Mouse (Mus musculus) limb, embryonic 15.5 days (tissue): ENCODE data around the gene Trpv2. TPM values are rescaled to one million over a fixed set of nuclear protein-coding genes. Genes with fewer than 3 reads are reported as not detected.

ENCODE experiments used
- ATAC-seq: fragments of 200-750 bp; cut with Nextera tagmentation; 2 replicates; pipeline ENCODE4 v1.8.0; 2017; ENCODE audit warnings: low read depth, moderate TSS enrichment; ENCODE audit not compliant: insufficient number of reproducible peaks, low FRiP score, low TSS enrichment
- H3K27ac ChIP-seq: fragments of 300-500 bp; sonication (generic); 2 replicates; pipeline ENCODE4 v1.5.1; 2015; ENCODE audit warnings: moderate library complexity, mild to moderate bottlenecking, inconsistent platforms
- H3K27me3 ChIP-seq: fragments of 300-500 bp; sonication (generic); 2 replicates; pipeline ENCODE4 v1.6.1; 2015; ENCODE audit warnings: inconsistent platforms
- H3K36me3 ChIP-seq: fragments of 300-500 bp; sonication (generic); 2 replicates; pipeline ENCODE4 v1.6.1; 2015; ENCODE audit warnings: inconsistent platforms
- H3K4me1 ChIP-seq: fragments of 300-500 bp; sonication (generic); 2 replicates; pipeline ENCODE4 v1.6.1; 2015; ENCODE audit warnings: inconsistent platforms
- H3K4me2 ChIP-seq: fragments of 300-500 bp; sonication (generic); 2 replicates; pipeline ENCODE4 v1.6.1; 2015; ENCODE audit warnings: mild to moderate bottlenecking, inconsistent platforms
- H3K4me3 ChIP-seq: fragments of 300-500 bp; sonication (generic); 2 replicates; pipeline ENCODE4 v1.5.1; 2015; ENCODE audit warnings: mild to moderate bottlenecking, inconsistent platforms
- H3K9ac ChIP-seq: fragments of 300-500 bp; sonication (generic); 2 replicates; pipeline ENCODE4 v1.6.1; 2015; ENCODE audit warnings: inconsistent platforms
- H3K9me3 ChIP-seq: fragments of 300-500 bp; sonication (generic); 2 replicates; pipeline ENCODE4 v1.6.1; 2016; ENCODE audit warnings: inconsistent platforms
- WGBS: fragments of 180-500 bp; shearing (Covaris S2); methylation state at CpG from one replicate; pipeline ENCODE4 v1.1.7; 2015; 5-methylcytosine and 5-hydroxymethylcytosine counted together
- polyA plus RNA-seq: library from polyadenylated mRNA; unstranded; fragments of >200 nt; fragmentation: Nextera tagmentation; extraction: Ambion mirVana; gene quantifications from 2 replicates; pipeline ENCODE4 v1.2.1, GENCODE M21; 2015

Gene Trpv2
- polyA plus RNA-seq, 1 experiment from 2014 or later, result 4.1 TPM

- WGBS, result 83% methylated on average over 10 of the region's 10 CpGs
- Histone ChIP-seq H3K4me2 (no peak overlapping the region), H3K27me3 (no peaks in the 10 kb centered on the region), H3K9ac (no peak overlapping the region), H3K36me3 (no peaks in the 10 kb centered on the region), H3K27ac (no peak overlapping the region), H3K9me3 (no peaks in the 10 kb centered on the region), H3K4me1 (peaks cover 5% of the 10 kb centered on the region; the same call in 1 of the 2 replicates), H3K4me3 (no peak overlapping the region)
- no peak for ATAC-seq
Observed at GRCm38 (mm10) chr11:62589391-62589790, 15.1 kb downstream of the Trpv2 start.

- no peaks in the 10 kb centered on the region for H3K27me3 ChIP-seq
- H3K4me1 ChIP-seq, result peaks cover 5% of the 10 kb centered on the region; the same call in 1 of the 2 replicates
- no peaks in the 10 kb centered on the region for H3K9me3 ChIP-seq
- H3K9ac ChIP-seq, result no peak overlapping the region
- no peak overlapping the region for H3K4me3 ChIP-seq
- WGBS, result 82% methylated on average over 2 of the region's 2 CpGs
- no peak overlapping the region for H3K27ac ChIP-seq
- H3K4me2 ChIP-seq, result no peak overlapping the region
- H3K36me3 ChIP-seq, result no peaks in the 10 kb centered on the region
- ATAC-seq, result no peak
Observed at GRCm38 (mm10) chr11:62591026-62591425, 16.7 kb downstream of the Trpv2 start.

GRCm38 (mm10) chr11:62591904-62592575, 17.8 kb downstream of the Trpv2 start:
- no peak overlapping the region for H3K27ac ChIP-seq
- H3K4me3 ChIP-seq, result no peak overlapping the region
- peaks cover 5% of the 10 kb centered on the region; the same call in 1 of the 2 replicates for H3K4me1 ChIP-seq
- H3K27me3 ChIP-seq, result no peaks in the 10 kb centered on the region
- no peak overlapping the region for H3K9ac ChIP-seq
- no peaks in the 10 kb centered on the region for H3K36me3 ChIP-seq
- no peak overlapping the region for H3K4me2 ChIP-seq
- H3K9me3 ChIP-seq, result no peaks in the 10 kb centered on the region
- 0 out of 2 replicates have a peak, but pooled peaks have one; percentile 20 for ATAC-seq
- WGBS, result 55% methylated on average over 8 of the region's 8 CpGs

GRCm38 (mm10) chr11:62598571-62598970, 24.3 kb downstream of the Trpv2 start:
- ATAC-seq, result no peak
- H3K4me2 ChIP-seq, result no peak overlapping the region

GRCm38 (mm10) chr11:62601732-62602618, 27.7 kb downstream of the Trpv2 start:
- no peaks in the 10 kb centered on the region for H3K27me3 ChIP-seq
- peak; percentile 0; the same call in 1 of the 2 replicates for ATAC-seq
- WGBS, result 10% methylated on average over 17 of the region's 17 CpGs
- H3K36me3 ChIP-seq, result peaks cover 30% of the 10 kb centered on the region
- H3K4me1 ChIP-seq, result peaks cover 32% of the 10 kb centered on the region
- H3K9ac ChIP-seq, result peak overlapping the region; percentile 47
- H3K27ac ChIP-seq, result peak overlapping the region; percentile 96
- peak overlapping the region; percentile 82 for H3K4me3 ChIP-seq
- no peaks in the 10 kb centered on the region for H3K9me3 ChIP-seq
- peak overlapping the region; percentile 49 for H3K4me2 ChIP-seq

More at GRCm38 (mm10) chr11:62598571-62598970, 24.3 kb downstream of the Trpv2 start:
- Histone ChIP-seq H3K4me3 (no peak overlapping the region), H3K9me3 (no peaks in the 10 kb centered on the region), H3K27ac (no peak overlapping the region), H3K4me1 (peaks cover 6% of the 10 kb centered on the region), H3K27me3 (no peaks in the 10 kb centered on the region), H3K36me3 (no peaks in the 10 kb centered on the region), H3K9ac (no peak overlapping the region)
- 81% methylated on average over 4 of the region's 4 CpGs for WGBS

GRCm38 (mm10) chr11:62602619-62603311, 28.5 kb downstream of the Trpv2 start:
- ATAC-seq, result peak; percentile 92
- H3K36me3 ChIP-seq, result peaks cover 38% of the 10 kb centered on the region
- peak overlapping the region; percentile 49 for H3K4me2 ChIP-seq
- H3K27me3 ChIP-seq, result no peaks in the 10 kb centered on the region
- peaks cover 37% of the 10 kb centered on the region for H3K4me1 ChIP-seq
- H3K27ac ChIP-seq, result peak overlapping the region; percentile 96
- under 1% methylated on average over 58 of the region's 58 CpGs for WGBS
- H3K4me3 ChIP-seq, result peak overlapping the region; percentile 82
- H3K9me3 ChIP-seq, result no peaks in the 10 kb centered on the region
- H3K9ac ChIP-seq, result peak overlapping the region; percentile 98

GRCm38 (mm10) chr11:62603312-62604056, 29.2 kb downstream of the Trpv2 start:
- no peak for ATAC-seq
- WGBS, result 1% methylated on average over 13 of the region's 13 CpGs
- peaks cover 44% of the 10 kb centered on the region for H3K36me3 ChIP-seq

GRCm38 (mm10) chr11:62604123-62604706, 29.9 kb downstream of the Trpv2 start:
- peaks cover 52% of the 10 kb centered on the region for H3K36me3 ChIP-seq
- H3K4me1 ChIP-seq, result peaks cover 37% of the 10 kb centered on the region
- 6% methylated on average over 5 of the region's 5 CpGs for WGBS
- 0 out of 2 replicates have a peak overlapping the region, but pooled peaks have one; percentile 33 for H3K27ac ChIP-seq
- H3K4me2 ChIP-seq, result peak overlapping the region; percentile 46
- no peak for ATAC-seq
- no peaks in the 10 kb centered on the region for H3K27me3 ChIP-seq
- no peaks in the 10 kb centered on the region for H3K9me3 ChIP-seq
- peak overlapping the region; percentile 82 for H3K4me3 ChIP-seq
- peak overlapping the region; percentile 98; the same call in 1 of the 2 replicates for H3K9ac ChIP-seq

More at GRCm38 (mm10) chr11:62603312-62604056, 29.2 kb downstream of the Trpv2 start:
- Histone ChIP-seq H3K9ac (peak overlapping the region; percentile 98), H3K27ac (peak overlapping the region; percentile 96), H3K4me3 (peak overlapping the region; percentile 82), H3K9me3 (no peaks in the 10 kb centered on the region), H3K27me3 (no peaks in the 10 kb centered on the region), H3K4me2 (peak overlapping the region; percentile 46), H3K4me1 (peaks cover 37% of the 10 kb centered on the region)

GRCm38 (mm10) chr11:62604886-62605618, 30.8 kb downstream of the Trpv2 start:
- peaks cover 58% of the 10 kb centered on the region for H3K36me3 ChIP-seq
- peak overlapping the region; percentile 82 for H3K4me3 ChIP-seq
- 26% methylated on average over 3 of the region's 3 CpGs for WGBS
- peak overlapping the region; percentile 46 for H3K4me2 ChIP-seq
- H3K27ac ChIP-seq, result peak overlapping the region; percentile 33
- peak overlapping the region; percentile 98; the same call in 1 of the 2 replicates for H3K9ac ChIP-seq
- peaks cover 37% of the 10 kb centered on the region for H3K4me1 ChIP-seq
- ATAC-seq, result no peak
- H3K9me3 ChIP-seq, result no peaks in the 10 kb centered on the region
- H3K27me3 ChIP-seq, result no peaks in the 10 kb centered on the region

- peak overlapping the region; percentile 46; the same call in 1 of the 2 replicates for H3K4me2 ChIP-seq
- peak overlapping the region; percentile 5; the same call in 1 of the 2 replicates for H3K4me3 ChIP-seq
- H3K27ac ChIP-seq, result peak overlapping the region; percentile 33; the same call in 1 of the 2 replicates
- WGBS, result 47% methylated on average over 10 of the region's 10 CpGs
- H3K4me1 ChIP-seq, result peaks cover 37% of the 10 kb centered on the region
- peaks cover 59% of the 10 kb centered on the region for H3K36me3 ChIP-seq
- H3K9ac ChIP-seq, result peak overlapping the region; percentile 7; the same call in 1 of the 2 replicates
- no peak for ATAC-seq
- H3K9me3 ChIP-seq, result no peaks in the 10 kb centered on the region
- no peaks in the 10 kb centered on the region for H3K27me3 ChIP-seq
Observed at GRCm38 (mm10) chr11:62605619-62606298, 31.5 kb downstream of the Trpv2 start.
